Mouse (Mus musculus) 416B (cell line): ENCODE measurements around the gene Trdn.

Experiments
- DNase-seq: peaks from one replicate; pipeline ENCODE4 v3.0.0; 2011; ENCODE audit warnings: low read depth

The Trdn gene

DNA sequence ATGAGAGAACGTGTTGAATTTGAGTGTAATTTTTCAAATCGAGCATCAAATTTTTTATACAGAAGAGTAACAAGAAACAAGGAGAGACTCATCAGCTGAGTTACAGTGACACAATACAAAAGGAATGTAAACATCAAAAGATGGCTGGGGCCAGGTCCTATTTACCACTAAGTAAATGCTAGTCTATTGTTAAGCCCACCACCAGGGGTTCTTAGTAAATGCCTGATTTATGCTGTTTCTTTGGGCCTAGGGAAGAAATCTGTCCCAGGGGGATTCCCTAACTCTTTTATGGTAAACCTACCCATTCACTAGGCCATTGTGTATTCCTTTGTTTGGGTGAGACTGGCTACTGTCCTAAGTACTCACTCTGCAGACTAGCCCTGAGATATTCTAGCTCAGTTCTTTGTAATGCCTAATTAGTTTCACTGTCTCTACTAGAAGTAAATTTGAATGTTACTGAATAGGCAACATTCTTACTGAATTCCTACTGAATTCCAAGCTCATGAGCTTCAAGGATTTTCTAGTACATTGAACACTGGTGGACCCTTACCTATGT, 295.2 kb downstream of the Trdn start:
- DNase-seq: no peak
